Mouse (Mus musculus): ENCODE data around the gene Ppp3ca. TPM values are rescaled to one million over a fixed set of nuclear protein-coding genes. Genes with fewer than 3 reads are reported as not detected.

The Ppp3ca gene
- total and polyA plus RNA-seq, 2 experiments from 2014 or later = 137 to 177 TPM

DNA sequence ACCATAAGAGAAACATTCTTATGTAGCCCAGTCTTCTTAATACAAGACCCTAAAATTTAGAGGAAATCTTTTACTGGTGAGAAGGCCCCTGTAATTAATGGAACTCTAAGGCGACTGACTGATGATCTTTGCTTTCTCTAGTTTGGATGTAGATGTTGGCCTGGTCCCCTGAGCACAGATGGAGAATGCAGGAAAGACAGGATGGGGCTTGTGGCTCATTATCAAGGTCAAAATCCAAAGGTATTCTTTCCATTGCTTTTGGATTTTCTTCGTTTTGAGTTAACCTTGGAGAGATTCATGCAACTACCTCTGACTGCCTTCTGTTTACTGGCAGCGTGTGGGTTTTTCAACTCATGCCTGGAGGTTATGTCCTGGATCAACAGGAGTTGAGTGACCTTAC, 110.4 kb downstream of the Ppp3ca start:
- ATAC-seq = no peak
- H3K9me3 ChIP-seq (ENCODE audit: low read length) = no peaks in the 10 kb centered on the region
- H3K36me3 ChIP-seq (ENCODE audit: insufficient read depth, low read length) = no peaks in the 10 kb centered on the region
- H3K4me1 ChIP-seq (ENCODE audit: insufficient read depth, low read length) = no peaks in the 10 kb centered on the region
- no peak overlapping the region for H3K4me3 ChIP-seq (ENCODE audit: low read length)
- no peak overlapping the region for H3K9ac ChIP-seq (replicated peaks; ENCODE audit: low read length)
- DNase-seq (ENCODE audit: low spot score) = no peak
- TF ChIP-seq CTCF (IDR thresholded peaks at IDR 0.05; ENCODE audit: low read depth) = no peak
- 88% methylated on average over 3 of the region's 3 CpGs for WGBS
- H3K27me3 ChIP-seq (ENCODE audit: insufficient read depth, low read length) = no peaks in the 10 kb centered on the region
- no peak overlapping the region for H3K27ac ChIP-seq
- H3K4me2 ChIP-seq (ENCODE audit: low read depth, low read length) = no peak overlapping the region

DNA sequence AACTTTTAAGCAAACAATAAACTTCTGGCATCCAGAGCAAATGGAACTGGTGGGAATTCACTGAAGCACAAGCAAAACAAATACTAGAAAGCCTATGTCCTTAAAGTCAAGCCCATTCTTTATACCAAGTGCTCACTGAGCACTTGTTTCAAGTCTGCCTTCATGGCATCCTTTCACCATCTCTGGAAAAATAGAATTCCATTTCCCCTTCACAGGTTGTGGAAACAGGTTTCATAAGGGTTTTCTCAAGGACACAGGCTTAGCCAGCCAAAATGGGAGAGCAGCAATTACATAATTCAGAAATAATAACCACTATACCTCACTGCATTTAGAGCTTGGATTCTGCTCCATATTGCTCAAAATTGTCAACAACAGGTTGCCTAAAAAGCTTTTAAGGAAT, 112.1 kb downstream of the Ppp3ca start:
- no peak overlapping the region for H3K9ac ChIP-seq (replicated peaks; ENCODE audit: low read length)
- no peaks in the 10 kb centered on the region for H3K9me3 ChIP-seq (ENCODE audit: low read length)
- H3K4me1 ChIP-seq (ENCODE audit: insufficient read depth, low read length) = no peaks in the 10 kb centered on the region
- H3K27ac ChIP-seq = no peak overlapping the region
- no peaks in the 10 kb centered on the region for H3K27me3 ChIP-seq (ENCODE audit: insufficient read depth, low read length)
- ATAC-seq (no peak), DNase-seq (ENCODE audit: low spot score) (no peak)
- H3K4me3 ChIP-seq (ENCODE audit: low read length) = no peak overlapping the region
- no peak overlapping the region for H3K4me2 ChIP-seq (ENCODE audit: low read depth, low read length)
- H3K36me3 ChIP-seq (ENCODE audit: insufficient read depth, low read length) = no peaks in the 10 kb centered on the region
- no peak for TF ChIP-seq CTCF (IDR thresholded peaks at IDR 0.05; ENCODE audit: low read depth)

DNA sequence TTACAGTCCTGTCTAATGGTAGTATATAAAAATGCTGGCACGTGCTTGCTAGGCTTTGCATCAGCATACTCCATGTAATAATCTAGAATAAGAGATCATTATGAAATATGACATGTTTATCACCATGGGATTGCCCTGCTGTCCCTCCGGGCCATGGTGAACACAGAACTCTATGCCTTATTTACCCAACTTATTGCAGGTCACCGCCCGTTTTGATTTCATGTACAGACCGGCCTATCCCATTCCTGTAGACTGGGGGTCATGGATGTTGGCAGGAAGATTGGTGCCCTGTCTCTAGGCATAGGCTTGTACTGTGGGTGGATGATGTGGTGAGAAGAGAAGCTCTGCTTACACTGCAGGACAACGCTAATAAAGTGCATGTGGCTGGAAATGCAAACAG, 115.8 kb downstream of the Ppp3ca start:
- no peaks in the 10 kb centered on the region for H3K9me3 ChIP-seq (ENCODE audit: low read length)
- H3K9ac ChIP-seq (replicated peaks; ENCODE audit: low read length) = no peak overlapping the region
- no peaks in the 10 kb centered on the region for H3K36me3 ChIP-seq (ENCODE audit: insufficient read depth, low read length)
- TF ChIP-seq CTCF (IDR thresholded peaks at IDR 0.05; ENCODE audit: low read depth) = no peak
- H3K27ac ChIP-seq = no peak overlapping the region
- no peak overlapping the region for H3K4me2 ChIP-seq (ENCODE audit: low read depth, low read length)
- H3K4me3 ChIP-seq (ENCODE audit: low read length) = no peak overlapping the region
- DNase-seq (ENCODE audit: low spot score) (no peak), ATAC-seq (no peak)
- H3K27me3 ChIP-seq (ENCODE audit: insufficient read depth, low read length) = no peaks in the 10 kb centered on the region
- H3K4me1 ChIP-seq (ENCODE audit: insufficient read depth, low read length) = 0 out of 2 replicates have a peak, but pooled peaks cover 7% of the 10 kb centered on the region
- 88% methylated on average over 6 of the region's 6 CpGs for WGBS

DNA sequence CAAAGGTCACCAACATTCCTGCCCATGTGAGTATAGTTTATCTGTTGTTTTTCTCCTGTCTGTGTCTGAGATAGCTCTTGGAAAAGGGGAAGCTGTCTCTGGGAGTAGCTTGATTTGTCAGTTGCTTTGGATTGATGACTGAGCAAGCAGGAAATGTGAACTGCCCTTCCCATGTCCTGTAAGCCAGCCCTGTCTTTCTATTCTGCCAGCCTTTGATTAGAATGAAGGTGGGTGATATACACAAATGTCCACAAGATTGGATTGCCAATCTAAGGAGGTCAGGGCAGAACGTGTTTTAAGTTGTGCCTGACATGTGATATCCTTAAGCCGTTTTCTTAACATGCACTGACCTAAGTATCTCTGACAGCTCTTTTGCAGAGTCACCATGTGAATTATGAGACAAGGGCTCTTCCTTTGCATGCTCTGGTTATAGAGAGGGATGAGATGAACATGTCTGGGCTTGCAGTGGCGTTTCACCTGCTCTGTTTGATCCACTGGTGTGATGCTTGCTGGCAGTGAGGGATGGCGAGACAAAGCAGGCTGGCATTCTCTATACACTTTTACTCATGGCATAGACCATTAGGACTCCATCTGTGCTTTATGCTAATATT, 120.4 kb downstream of the Ppp3ca start:
- Histone ChIP-seq H3K4me3 (ENCODE audit: low read length) (no peak overlapping the region), H3K27me3 (ENCODE audit: insufficient read depth, low read length) (no peaks in the 10 kb centered on the region), H3K9ac (replicated peaks; ENCODE audit: low read length) (no peak overlapping the region), H3K36me3 (ENCODE audit: insufficient read depth, low read length) (no peaks in the 10 kb centered on the region), H3K4me1 (ENCODE audit: insufficient read depth, low read length) (0 out of 2 replicates have a peak, but pooled peaks cover 7% of the 10 kb centered on the region), H3K4me2 (ENCODE audit: low read depth, low read length) (no peak overlapping the region), H3K27ac (no peak overlapping the region), H3K9me3 (ENCODE audit: low read length) (no peaks in the 10 kb centered on the region)
- DNase-seq (ENCODE audit: low spot score) = no peak
- TF ChIP-seq CTCF (IDR thresholded peaks at IDR 0.05; ENCODE audit: low read depth) = no peak
- ATAC-seq = peak; percentile 47; the same call in 1 of the 2 replicates
- WGBS = 48% methylated on average over 4 of the region's 4 CpGs

DNA sequence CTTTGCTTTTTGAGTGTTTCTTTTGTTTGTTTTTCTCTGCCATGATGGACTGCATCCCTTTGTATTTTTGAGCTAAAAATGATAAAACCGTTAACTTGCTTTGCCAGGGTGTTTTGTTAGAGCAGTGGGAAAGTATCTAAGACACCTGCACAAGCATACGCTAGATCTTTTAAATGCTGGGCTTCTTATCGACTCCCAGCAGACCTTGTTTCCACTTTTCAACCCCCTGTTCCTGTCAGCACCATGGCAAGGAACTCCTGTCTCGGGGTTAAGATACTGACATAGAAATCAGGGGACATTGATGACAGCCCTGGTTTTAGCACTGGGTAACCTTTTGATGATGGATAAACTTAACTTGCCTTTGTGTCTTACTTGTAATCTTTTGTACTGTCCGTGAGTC, 121.5 kb downstream of the Ppp3ca start:
- Histone ChIP-seq H3K9ac (replicated peaks; ENCODE audit: low read length) (no peak overlapping the region), H3K9me3 (ENCODE audit: low read length) (no peaks in the 10 kb centered on the region), H3K4me3 (ENCODE audit: low read length) (no peak overlapping the region), H3K27me3 (ENCODE audit: insufficient read depth, low read length) (no peaks in the 10 kb centered on the region), H3K36me3 (ENCODE audit: insufficient read depth, low read length) (no peaks in the 10 kb centered on the region), H3K4me2 (ENCODE audit: low read depth, low read length) (no peak overlapping the region), H3K27ac (no peak overlapping the region), H3K4me1 (ENCODE audit: insufficient read depth, low read length) (0 out of 2 replicates have a peak, but pooled peaks cover 7% of the 10 kb centered on the region)
- TF ChIP-seq CTCF (IDR thresholded peaks at IDR 0.05; ENCODE audit: low read depth) = no peak
- WGBS = 83% methylated on average over 5 of the region's 5 CpGs
- ATAC-seq (no peak), DNase-seq (ENCODE audit: low spot score) (no peak)

DNA sequence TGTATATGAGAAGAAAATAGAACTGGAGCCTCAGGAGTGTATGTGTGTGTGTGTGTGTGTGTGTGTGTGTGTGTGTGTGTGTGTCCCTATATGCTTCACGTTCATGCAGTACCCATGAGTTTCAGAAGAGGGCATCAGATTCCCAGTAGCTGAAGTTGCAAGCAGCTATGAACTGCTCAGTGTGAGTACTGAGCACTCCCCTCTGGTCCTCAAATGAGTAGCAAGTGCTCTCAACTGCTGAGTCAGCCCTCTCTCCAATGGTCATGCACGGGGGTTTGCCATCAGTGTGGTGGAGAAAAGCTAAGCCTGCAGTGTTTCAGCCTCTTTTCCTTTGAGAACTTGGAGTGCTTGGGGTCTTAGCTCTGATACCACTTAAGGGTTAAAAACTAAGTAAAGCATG, 122.0 kb downstream of the Ppp3ca start:
- no peak for ATAC-seq
- peak; percentile 11; the same call in 1 of the 2 replicates for TF ChIP-seq CTCF (IDR thresholded peaks at IDR 0.05; ENCODE audit: low read depth)
- DNase-seq (ENCODE audit: low spot score) = no peak

DNA sequence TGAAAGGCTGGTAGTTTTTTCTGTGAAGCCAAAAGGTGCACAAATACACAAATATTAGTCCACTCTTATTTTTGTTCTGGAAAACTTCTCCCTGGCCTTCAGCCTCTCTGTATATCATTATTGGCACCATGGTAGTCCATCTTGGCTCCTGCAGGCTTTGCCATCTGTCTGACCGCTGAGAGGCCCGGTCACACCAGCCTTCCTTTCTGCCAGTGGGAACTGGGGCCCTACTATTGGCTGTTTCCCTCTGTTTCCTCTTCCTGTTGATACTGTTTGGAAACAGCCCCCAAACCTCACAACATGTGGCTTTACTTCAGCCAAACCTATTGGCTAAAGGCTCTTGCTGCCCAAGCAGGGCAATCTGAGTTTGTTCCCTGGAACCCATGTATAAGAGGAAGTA, 123.5 kb downstream of the Ppp3ca start:
- no peak for DNase-seq (ENCODE audit: low spot score)
- TF ChIP-seq CTCF (IDR thresholded peaks at IDR 0.05; ENCODE audit: low read depth) = no peak
- no peak overlapping the region for H3K9ac ChIP-seq (replicated peaks; ENCODE audit: low read length)
- 0 out of 2 replicates have a peak, but pooled peaks cover 7% of the 10 kb centered on the region for H3K4me1 ChIP-seq (ENCODE audit: insufficient read depth, low read length)
- H3K4me2 ChIP-seq (ENCODE audit: low read depth, low read length) = no peak overlapping the region
- no peaks in the 10 kb centered on the region for H3K27me3 ChIP-seq (ENCODE audit: insufficient read depth, low read length)
- no peaks in the 10 kb centered on the region for H3K36me3 ChIP-seq (ENCODE audit: insufficient read depth, low read length)
- H3K27ac ChIP-seq = no peak overlapping the region
- peak; percentile 64; the same call in 1 of the 2 replicates for ATAC-seq
- H3K9me3 ChIP-seq (ENCODE audit: low read length) = no peaks in the 10 kb centered on the region
- H3K4me3 ChIP-seq (ENCODE audit: low read length) = no peak overlapping the region
- WGBS = 50% methylated on average over 2 of the region's 2 CpGs

More for the DNA sequence above, 122.0 kb downstream of the Ppp3ca start:
- Histone ChIP-seq H3K4me3 (ENCODE audit: low read length) (no peak overlapping the region), H3K4me1 (ENCODE audit: insufficient read depth, low read length) (0 out of 2 replicates have a peak, but pooled peaks cover 7% of the 10 kb centered on the region), H3K9me3 (ENCODE audit: low read length) (no peaks in the 10 kb centered on the region), H3K4me2 (ENCODE audit: low read depth, low read length) (no peak overlapping the region), H3K27me3 (ENCODE audit: insufficient read depth, low read length) (no peaks in the 10 kb centered on the region), H3K9ac (replicated peaks; ENCODE audit: low read length) (no peak overlapping the region), H3K27ac (no peak overlapping the region), H3K36me3 (ENCODE audit: insufficient read depth, low read length) (no peaks in the 10 kb centered on the region)
- 92% methylated on average over 2 of the region's 2 CpGs for WGBS
